Mouse (Mus musculus): ENCODE measurements around the gene Apbb2. TPM values are rescaled to one million over a fixed set of nuclear protein-coding genes. Genes with fewer than 3 reads are reported as not detected.

The Apbb2 gene
- total and polyA plus RNA-seq, 3 experiments: 0.34 to 0.40 (median 0.34) TPM

DNA sequence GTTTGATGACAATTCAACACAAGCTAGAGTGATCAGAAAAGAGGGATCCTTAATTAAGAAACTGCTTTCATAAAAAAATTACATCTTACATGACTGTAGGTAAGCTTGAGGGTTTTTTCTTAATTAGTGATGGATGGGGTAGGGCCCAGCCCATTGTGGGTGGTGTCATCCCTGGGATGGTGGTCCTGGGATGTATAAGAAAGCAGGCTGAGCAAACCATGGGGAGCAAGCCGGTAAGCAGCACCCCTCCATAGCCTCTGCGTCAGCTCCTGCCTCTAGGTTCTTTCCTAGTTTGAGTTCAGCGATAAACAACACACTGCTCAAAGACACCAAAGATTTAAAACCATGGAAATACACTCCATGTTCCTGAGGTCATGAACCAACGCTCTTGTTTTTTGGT, 78.3 kb downstream of the Apbb2 start:
- no peak for DNase-seq (ENCODE audit: extremely low read depth)
- TF ChIP-seq HCFC1 (IDR thresholded peaks at IDR 0.05; ENCODE audit: low read depth, low read length) (no peak), MEF2A (IDR thresholded peaks at IDR 0.05; ENCODE audit: borderline replicate concordance, low read depth, low read length) (no peak)
- no peak overlapping the region for H3K9ac ChIP-seq (ENCODE audit: insufficient read depth, low read depth)
- H3K27me3 ChIP-seq (replicated peaks): no peaks in the 10 kb centered on the region
- no peak overlapping the region for H3K27ac ChIP-seq (ENCODE audit: insufficient read depth, low read depth)
- dilution Hi-C loops (cut with MboI; ENCODE audit: extremely low pct_ligation_motif_present, extremely low pct_unique_long_range_greater_than_20kb, low sequenced_read_pairs) (no loop called here), in situ Hi-C loops (cut with MboI; ENCODE audit: low pct_ligation_motif_present, low pct_unique_long_range_greater_than_20kb, low sequenced_read_pairs) (no loop called here)
- no peak overlapping the region for H3K4me2 ChIP-seq (ENCODE audit: insufficient read depth, low read depth, poor library complexity, severe bottlenecking)
- no peaks in the 10 kb centered on the region for H3K36me3 ChIP-seq (replicated peaks in 1 of 2; ENCODE audit: control insufficient read depth in 1 of 2, insufficient read depth in 1 of 2, low read length in 1 of 2)
- no peak overlapping the region for H3K4me3 ChIP-seq (replicated peaks in 1 of 3; ENCODE audit: low read depth in 2 of 3, low read length in 2 of 3, poor library complexity in 1 of 3)
- no peaks in the 10 kb centered on the region for H3K9me3 ChIP-seq (replicated peaks; ENCODE audit: low read length)
- H3K79me2 ChIP-seq (replicated peaks; ENCODE audit: control insufficient read depth, extremely low read depth, insufficient read depth, poor library complexity, severe bottlenecking): no peaks in the 10 kb centered on the region
- H3K4me1 ChIP-seq (ENCODE audit: control insufficient read depth in 1 of 2, insufficient read depth in 2 of 2): peaks cover 0 to 5% of the 10 kb centered on the region in 2 experiments; a peak in 2 of 4 replicates

DNA sequence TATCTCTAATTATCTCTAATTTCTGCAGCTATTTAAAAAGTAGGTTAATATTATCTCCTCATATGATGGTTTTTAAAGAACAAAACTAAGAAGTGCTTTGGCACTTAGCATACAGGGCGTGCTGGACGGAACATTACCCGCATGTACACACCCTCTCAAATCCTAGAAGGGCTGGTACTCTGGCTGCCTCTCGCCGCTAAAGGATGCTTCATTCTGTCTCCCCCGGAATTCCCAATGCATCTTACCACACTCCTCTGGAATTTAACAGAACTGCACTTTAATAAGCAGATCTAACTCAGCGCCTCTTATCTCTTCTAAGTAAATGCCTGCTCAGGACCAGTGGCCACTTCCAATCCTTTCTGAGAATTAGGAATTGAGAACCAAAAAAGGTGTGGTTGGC, 80.8 kb downstream of the Apbb2 start:
- dilution Hi-C loops (cut with MboI; ENCODE audit: extremely low pct_ligation_motif_present, extremely low pct_unique_long_range_greater_than_20kb, low sequenced_read_pairs): no loop called here
- Histone ChIP-seq H3K27ac (ENCODE audit: insufficient read depth, low read depth) (no peak overlapping the region), H3K36me3 (replicated peaks in 1 of 2; ENCODE audit: control insufficient read depth in 1 of 2, insufficient read depth in 1 of 2, low read length in 1 of 2) (no peaks in the 10 kb centered on the region), H3K27me3 (replicated peaks) (no peaks in the 10 kb centered on the region), H3K4me3 (replicated peaks in 1 of 3; ENCODE audit: low read depth in 2 of 3, low read length in 2 of 3, poor library complexity in 1 of 3) (no peak overlapping the region), H3K79me2 (replicated peaks; ENCODE audit: control insufficient read depth, extremely low read depth, insufficient read depth, poor library complexity, severe bottlenecking) (no peaks in the 10 kb centered on the region), H3K4me2 (ENCODE audit: insufficient read depth, low read depth, poor library complexity, severe bottlenecking) (no peak overlapping the region), H3K9me3 (replicated peaks; ENCODE audit: low read length) (no peaks in the 10 kb centered on the region), H3K9ac (ENCODE audit: insufficient read depth, low read depth) (no peak overlapping the region), H3K4me1 (ENCODE audit: control insufficient read depth in 1 of 2, insufficient read depth in 2 of 2) (peaks cover 0 to 5% of the 10 kb centered on the region in 2 experiments; a peak in 2 of 4 replicates)
- DNase-seq (ENCODE audit: extremely low read depth): no peak
- in situ Hi-C loops (cut with MboI; ENCODE audit: low pct_ligation_motif_present, low pct_unique_long_range_greater_than_20kb, low sequenced_read_pairs): no loop called here
- TF ChIP-seq UBTF (IDR thresholded peaks at IDR 0.05; ENCODE audit: low read depth, low read length): no peak
- no peak for TF ChIP-seq IRF4 (IDR thresholded peaks at IDR 0.05; ENCODE audit: low read depth, low read length)

DNA sequence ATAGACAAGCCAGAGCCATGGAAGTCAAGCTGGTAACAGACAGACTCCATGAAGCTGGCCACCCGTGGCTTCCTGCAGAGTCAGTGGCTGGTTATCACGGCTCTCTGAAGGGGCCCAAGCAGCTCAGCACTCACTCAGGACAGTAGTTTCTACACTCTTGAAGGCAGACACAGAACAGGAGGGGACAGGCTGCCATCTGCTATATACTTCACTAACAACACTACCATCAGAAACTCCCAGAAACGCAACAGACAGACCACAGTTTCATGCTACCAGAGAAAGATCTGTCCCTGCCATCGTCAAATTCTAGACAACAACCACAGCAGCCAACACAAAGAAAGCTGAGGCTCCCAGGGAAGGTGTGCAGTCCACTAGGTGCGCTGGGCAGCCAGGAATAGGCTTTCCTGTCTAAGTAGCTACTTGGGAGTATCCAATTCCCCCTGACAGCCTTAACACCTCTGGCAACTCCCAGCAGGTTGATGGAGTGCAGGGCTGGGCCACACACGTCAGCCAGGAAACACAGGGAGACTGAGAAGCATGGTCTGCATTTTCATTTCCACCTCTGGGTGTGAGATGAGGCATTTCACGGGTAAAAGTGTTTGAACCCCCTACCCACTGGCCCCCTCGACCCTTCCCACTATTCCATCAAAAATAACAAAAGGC, 81.8 kb downstream of the Apbb2 start:
- dilution Hi-C loops (cut with MboI; ENCODE audit: extremely low pct_ligation_motif_present, extremely low pct_unique_long_range_greater_than_20kb, low sequenced_read_pairs): no loop called here
- H3K4me1 ChIP-seq (ENCODE audit: control insufficient read depth in 1 of 2, insufficient read depth in 2 of 2): no peaks in the 10 kb centered on the region
- H3K27ac ChIP-seq (ENCODE audit: insufficient read depth, low read depth): no peak overlapping the region
- no peak overlapping the region for H3K4me2 ChIP-seq (ENCODE audit: insufficient read depth, low read depth, poor library complexity, severe bottlenecking)
- H3K9me3 ChIP-seq (replicated peaks; ENCODE audit: low read length): no peaks in the 10 kb centered on the region
- H3K36me3 ChIP-seq (replicated peaks in 1 of 2; ENCODE audit: control insufficient read depth in 1 of 2, insufficient read depth in 1 of 2, low read length in 1 of 2): no peaks in the 10 kb centered on the region
- H3K27me3 ChIP-seq (replicated peaks): no peaks in the 10 kb centered on the region
- no peak for TF ChIP-seq E2F4 (IDR thresholded peaks at IDR 0.05; ENCODE audit: insufficient replicate concordance, low read depth, low read length)
- TF ChIP-seq CTCF (conservative IDR thresholded peaks at IDR 0.05 in 1 of 2, IDR thresholded peaks at IDR 0.05 in 1 of 2; ENCODE audit: low read depth in 2 of 2, low read length in 2 of 2): no peak
- no peak for TF ChIP-seq USF1 (IDR thresholded peaks at IDR 0.05; ENCODE audit: low read depth, low read length)
- TF ChIP-seq BHLHE40 (IDR thresholded peaks at IDR 0.05; ENCODE audit: low read depth, low read length): no peak
- no peak for TF ChIP-seq ELF1 (IDR thresholded peaks at IDR 0.05; ENCODE audit: low read depth, low read length)
- TF ChIP-seq PAX5 (IDR thresholded peaks at IDR 0.05; ENCODE audit: low read length): no peak
- no peak for TF ChIP-seq NRF1 (IDR thresholded peaks at IDR 0.05; ENCODE audit: low read depth, low read length)
- TF ChIP-seq ZC3H11A (IDR thresholded peaks at IDR 0.05; ENCODE audit: low read depth, low read length): no peak
- H3K79me2 ChIP-seq (replicated peaks; ENCODE audit: control insufficient read depth, extremely low read depth, insufficient read depth, poor library complexity, severe bottlenecking): no peaks in the 10 kb centered on the region
- no peak for DNase-seq (ENCODE audit: extremely low read depth)
- in situ Hi-C loops (cut with MboI; ENCODE audit: low pct_ligation_motif_present, low pct_unique_long_range_greater_than_20kb, low sequenced_read_pairs): no loop called here
- no peak overlapping the region for H3K4me3 ChIP-seq (replicated peaks in 1 of 3; ENCODE audit: low read depth in 2 of 3, low read length in 2 of 3, poor library complexity in 1 of 3)
- no peak overlapping the region for H3K9ac ChIP-seq (ENCODE audit: insufficient read depth, low read depth)

All from CH12.LX (cell line).